In the genomic region with DNA sequence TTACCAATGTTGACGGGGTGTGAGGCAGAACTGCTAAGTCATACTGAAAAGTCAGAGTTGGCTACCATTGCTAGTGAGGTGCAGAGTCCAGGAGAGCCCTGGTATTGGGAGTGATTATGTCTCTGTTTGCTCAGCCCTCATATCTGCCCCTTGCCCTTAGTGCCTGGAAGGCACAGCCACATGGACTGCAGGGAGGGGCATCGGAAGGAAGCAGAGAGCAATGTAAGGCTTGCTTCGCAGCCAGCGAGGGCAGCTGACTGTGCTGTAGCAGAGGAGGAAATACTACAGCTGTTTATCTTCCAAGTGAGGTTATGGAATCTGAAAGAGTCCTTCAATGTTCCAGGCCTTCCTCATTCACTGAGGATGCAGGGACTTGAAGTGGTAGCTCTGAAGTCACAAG, we compare ENCODE assay signal across 17 mouse cellular contexts. TPM values are rescaled to one million over a fixed set of nuclear protein-coding genes. Genes with fewer than 3 reads are reported as not detected.
DNase-seq lines count a peak whose midpoint lies in the region; ATAC-seq and TF ChIP-seq lines count a peak whose summit lies in the region.
"Had no signal": no experiment of that assay in that cellular context is flagged by ENCODE, and none has a peak within 500 bp of the region (broad histone marks: within the 10 kb centered on the region; RNA-seq: fewer than 3 reads in every experiment).

No protein-coding gene starts in this region.

- no peak for TF ChIP-seq CTCF in heart, postnatal 0 days (IDR thresholded peaks at IDR 0.05; ENCODE audit: low read depth)
- no peak for TF ChIP-seq CTCF in liver, embryonic 14.5 days (IDR thresholded peaks at IDR 0.05; ENCODE audit: low read depth)

- H3K9me3 ChIP-seq in heart, postnatal 0 days (replicated peaks; ENCODE audit: control insufficient read depth, low read length): no peaks in the 10 kb centered on the region
- no peaks in the 10 kb centered on the region for H3K9me3 ChIP-seq in kidney, embryonic 15.5 days (replicated peaks)
- no peaks in the 10 kb centered on the region for H3K9me3 ChIP-seq in liver, embryonic 14.5 days (ENCODE audit: control insufficient read depth, low read length)
- no peaks in the 10 kb centered on the region for H3K9me3 ChIP-seq in midbrain, embryonic 14.5 days (ENCODE audit: control insufficient read depth, low read length)
- no peaks in the 10 kb centered on the region for H3K9me3 ChIP-seq in forebrain, embryonic 11.5 days (ENCODE audit: control insufficient read depth, low read length)
- H3K9me3 ChIP-seq: embryonic facial prominence, embryonic 15.5 days; hindbrain, embryonic 15.5 days; limb, embryonic 13.5 days; midbrain, embryonic 13.5 days; neural tube, embryonic 13.5 days had no signal

- H3K9ac ChIP-seq in heart, postnatal 0 days (replicated peaks; ENCODE audit: low read depth, low read length): no peak overlapping the region
- H3K9ac ChIP-seq in kidney, embryonic 15.5 days: no peak overlapping the region
- no peak overlapping the region for H3K9ac ChIP-seq in liver, embryonic 14.5 days (replicated peaks)
- H3K9ac ChIP-seq in midbrain, embryonic 14.5 days (replicated peaks; ENCODE audit: low read length): no peak overlapping the region
- no peak overlapping the region for H3K9ac ChIP-seq in forebrain, embryonic 11.5 days (ENCODE audit: low read length)
- H3K9ac ChIP-seq: embryonic facial prominence, embryonic 15.5 days; hindbrain, embryonic 15.5 days; limb, embryonic 13.5 days; midbrain, embryonic 13.5 days; neural tube, embryonic 13.5 days had no signal

- H3K4me1 ChIP-seq in heart, postnatal 0 days (ENCODE audit: control insufficient read depth, insufficient read depth): no peaks in the 10 kb centered on the region
- H3K4me1 ChIP-seq in kidney, embryonic 15.5 days: 0 out of 2 replicates have a peak, but pooled peaks cover 5% of the 10 kb centered on the region
- peaks cover 0 to 7% of the 10 kb centered on the region in 2 experiments; a peak in 1 of 4 replicates for H3K4me1 ChIP-seq in liver, embryonic 14.5 days (replicated peaks; ENCODE audit: control insufficient read depth in 2 of 2, insufficient read depth in 2 of 2, low read length in 1 of 2)
- no peaks in the 10 kb centered on the region for H3K4me1 ChIP-seq in midbrain, embryonic 14.5 days (ENCODE audit: control insufficient read depth, insufficient read depth, low read length)
- no peaks in the 10 kb centered on the region for H3K4me1 ChIP-seq in forebrain, embryonic 11.5 days (replicated peaks; ENCODE audit: control insufficient read depth, insufficient read depth, low read length)
- H3K4me1 ChIP-seq: embryonic facial prominence, embryonic 15.5 days; hindbrain, embryonic 15.5 days; limb, embryonic 13.5 days; midbrain, embryonic 13.5 days; neural tube, embryonic 13.5 days had no signal

- H3K36me3 ChIP-seq in heart, postnatal 0 days (replicated peaks; ENCODE audit: control insufficient read depth, insufficient read depth, low read length): peaks cover 49% of the 10 kb centered on the region
- peaks cover 77% of the 10 kb centered on the region for H3K36me3 ChIP-seq in kidney, embryonic 15.5 days
- H3K36me3 ChIP-seq in liver, embryonic 14.5 days (replicated peaks; ENCODE audit: control insufficient read depth, insufficient read depth, low read depth): no peaks in the 10 kb centered on the region; the same call in 1 of the 2 replicates
- H3K36me3 ChIP-seq in midbrain, embryonic 14.5 days (ENCODE audit: control insufficient read depth, insufficient read depth, low read length): peaks cover 47% of the 10 kb centered on the region
- no peaks in the 10 kb centered on the region; the same call in 1 of the 2 replicates for H3K36me3 ChIP-seq in forebrain, embryonic 11.5 days (ENCODE audit: control insufficient read depth, insufficient read depth, low read length)

- no peak for TF ChIP-seq EP300 in heart, postnatal 0 days (IDR thresholded peaks at IDR 0.05; ENCODE audit: low read depth)
- no peak for TF ChIP-seq EP300 in liver, embryonic 14.5 days (IDR thresholded peaks at IDR 0.05; ENCODE audit: low read depth)

- no peak overlapping the region for H3K4me2 ChIP-seq in heart, postnatal 0 days (ENCODE audit: low read depth, low read length)
- H3K4me2 ChIP-seq in kidney, embryonic 15.5 days: no peak overlapping the region
- H3K4me2 ChIP-seq in liver, embryonic 14.5 days (ENCODE audit: low read depth): no peak overlapping the region
- H3K4me2 ChIP-seq in midbrain, embryonic 14.5 days (ENCODE audit: low read length): no peak overlapping the region
- no peak overlapping the region for H3K4me2 ChIP-seq in forebrain, embryonic 11.5 days (ENCODE audit: low read depth, low read length, severe bottlenecking)
- H3K4me2 ChIP-seq: embryonic facial prominence, embryonic 15.5 days; hindbrain, embryonic 15.5 days; limb, embryonic 13.5 days; midbrain, embryonic 13.5 days; neural tube, embryonic 13.5 days had no signal

- 55% methylated on average over 4 of the region's 4 CpGs for WGBS in heart, postnatal 0 days
- 73% methylated on average over 4 of the region's 4 CpGs for WGBS in kidney, embryonic 15.5 days
- WGBS in liver, embryonic 14.5 days (ENCODE audit: insufficient replicate concordance): 66% methylated on average over 4 of the region's 4 CpGs
- 96% methylated on average over 4 of the region's 4 CpGs for WGBS in midbrain, embryonic 14.5 days
- 92% methylated on average over 4 of the region's 4 CpGs for WGBS in forebrain, embryonic 11.5 days

- intact Hi-C loops in heart, postnatal 25 days (cut with DNase I): no loop called here

- H3K4me3 ChIP-seq in heart, postnatal 0 days (ENCODE audit: low read depth, low read length): no peak overlapping the region
- H3K4me3 ChIP-seq in kidney, embryonic 15.5 days (replicated peaks): no peak overlapping the region
- no peak overlapping the region for H3K4me3 ChIP-seq in liver, embryonic 14.5 days (ENCODE audit: insufficient read depth in 1 of 2, low read depth in 2 of 2, low read length in 2 of 2)
- H3K4me3 ChIP-seq in midbrain, embryonic 14.5 days (replicated peaks; ENCODE audit: low read depth, low read length): no peak overlapping the region
- H3K4me3 ChIP-seq in forebrain, embryonic 11.5 days (ENCODE audit: low read depth, low read length): no peak overlapping the region
- H3K4me3 ChIP-seq: embryonic facial prominence, embryonic 15.5 days; hindbrain, embryonic 15.5 days; limb, embryonic 13.5 days; midbrain, embryonic 13.5 days; neural tube, embryonic 13.5 days had no signal

- peak overlapping the region; percentile 47; the same call in 1 of the 2 replicates for H3K27ac ChIP-seq in heart, postnatal 0 days (ENCODE audit: low read depth)
- H3K27ac ChIP-seq in kidney, embryonic 15.5 days: no peak overlapping the region
- no peak overlapping the region for H3K27ac ChIP-seq in liver, embryonic 14.5 days
- H3K27ac ChIP-seq in midbrain, embryonic 14.5 days (replicated peaks; ENCODE audit: low read depth, low read length): no peak overlapping the region
- H3K27ac ChIP-seq in forebrain, embryonic 11.5 days (ENCODE audit: low read depth, low read length): no peak overlapping the region
- H3K27ac ChIP-seq: embryonic facial prominence, embryonic 15.5 days; hindbrain, embryonic 15.5 days; limb, embryonic 13.5 days; midbrain, embryonic 13.5 days; neural tube, embryonic 13.5 days had no signal

- DNase-seq in heart, postnatal 0 days (ENCODE audit: low spot score): no peak
- no peak for DNase-seq in heart, postnatal 25 days (ENCODE audit: low spot score)
- peak in 1 of 3 experiments; percentile 17 for DNase-seq in liver, embryonic 14.5 days (ENCODE audit: low read depth in 3 of 3, low spot score in 3 of 3)
- DNase-seq in midbrain, embryonic 14.5 days: no peak
- DNase-seq in forebrain, embryonic 11.5 days (ENCODE audit: low spot score): no peak
- no peak for DNase-seq in testis, postnatal 10 days (ENCODE audit: low spot score)
- DNase-seq: cerebellum, postnatal 36 days; retina, postnatal 1 day had no signal

- no peaks in the 10 kb centered on the region for H3K27me3 ChIP-seq in heart, postnatal 0 days (ENCODE audit: control insufficient read depth, insufficient read depth, low read length)
- no peaks in the 10 kb centered on the region for H3K27me3 ChIP-seq in kidney, embryonic 15.5 days
- H3K27me3 ChIP-seq in liver, embryonic 14.5 days (ENCODE audit: control insufficient read depth, insufficient read depth, low read length): no peaks in the 10 kb centered on the region
- H3K27me3 ChIP-seq in midbrain, embryonic 14.5 days (ENCODE audit: control insufficient read depth, insufficient read depth, low read length): no peaks in the 10 kb centered on the region
- H3K27me3 ChIP-seq in forebrain, embryonic 11.5 days (ENCODE audit: control insufficient read depth, insufficient read depth, low read length): no peaks in the 10 kb centered on the region
- H3K27me3 ChIP-seq: embryonic facial prominence, embryonic 15.5 days; hindbrain, embryonic 15.5 days; limb, embryonic 13.5 days; midbrain, embryonic 13.5 days; neural tube, embryonic 13.5 days had no signal

- no peak for ATAC-seq in heart, postnatal 0 days (ENCODE audit: insufficient read depth, low read depth)
- ATAC-seq in erythroid progenitor cell, adult 5-6 weeks (replicated peaks; ENCODE audit: low FRiP score, poor library complexity, severe bottlenecking): 0 out of 2 replicates have a peak, but pooled peaks have one; percentile 25
- ATAC-seq in kidney, embryonic 15.5 days (replicated peaks; ENCODE audit: low FRiP score): 0 out of 2 replicates have a peak, but pooled peaks have one; percentile 9
- peak; percentile 69 for ATAC-seq in liver, embryonic 14.5 days (ENCODE audit: insufficient read depth)
- no peak for ATAC-seq in midbrain, embryonic 14.5 days (ENCODE audit: low FRiP score, low TSS enrichment)
- ATAC-seq in forebrain, embryonic 11.5 days (replicated peaks; ENCODE audit: low FRiP score): no peak
- ATAC-seq: midbrain, embryonic 13.5 days had no signal

RNA-seq across cellular contexts. Expression of gene Ccdc58, which starts 16.4 kb away (rescaled TPM):
- 20.9 and 28.4 TPM in 2 replicates for total RNA-seq in heart, postnatal 0 days (2014; rRNA removed; ENCODE audit: low replicate concordance)
- polyA plus RNA-seq in heart, postnatal 0 days (2015; fragmentation: Nextera tagmentation; extraction: Ambion mirVana): 79.2 and 82.6 TPM in 2 replicates
- 10 to 100 TPM; 30.7 to 35.8 TPM for total RNA-seq in heart, postnatal 25 days (2021)
- total RNA-seq in erythroid progenitor cell, adult 5-6 weeks (2015; ENCODE audit: low replicate concordance): 3.2 and 12.6 TPM in 2 replicates
- total RNA-seq in erythroid progenitor cell, adult 5-6 weeks (2017; ENCODE audit: low replicate concordance): 8.0 and 33.3 TPM in 2 replicates
- 79.3 and 91.9 TPM in 2 replicates for polyA plus RNA-seq in kidney, embryonic 15.5 days (2015; fragmentation: Nextera tagmentation; extraction: Ambion mirVana)
- polyA plus RNA-seq in liver, embryonic 14.5 days (2012; rRNA removed): 19.1 and 52.5 TPM in 2 replicates
- 44.0 and 46.0 TPM in 2 replicates for polyA plus RNA-seq in liver, embryonic 14.5 days (2014; fragmentation: Nextera tagmentation; extraction: Ambion mirVana)
- polyA plus RNA-seq in midbrain, embryonic 14.5 days (2014; fragmentation: Nextera tagmentation; extraction: Ambion mirVana): 27.7 and 29.7 TPM in 2 replicates
- 86.6 and 93.6 TPM in 2 replicates for polyA plus RNA-seq in forebrain, embryonic 11.5 days (2014; fragmentation: Nextera tagmentation; extraction: Ambion mirVana)

RNA-seq across cellular contexts. Expression of gene Fam162a, which starts 16.5 kb away (rescaled TPM):
- total RNA-seq in heart, postnatal 0 days (2014; rRNA removed; ENCODE audit: low replicate concordance): 126 and 370 TPM in 2 replicates
- polyA plus RNA-seq in heart, postnatal 0 days (2015; fragmentation: Nextera tagmentation; extraction: Ambion mirVana): 755 and 772 TPM in 2 replicates
- 100 to 1,000 TPM; 241 to 254 TPM for total RNA-seq in heart, postnatal 25 days (2021)
- 15.1 and 53.0 TPM in 2 replicates for total RNA-seq in erythroid progenitor cell, adult 5-6 weeks (2015; ENCODE audit: low replicate concordance)
- total RNA-seq in erythroid progenitor cell, adult 5-6 weeks (2017; ENCODE audit: low replicate concordance): 14.5 and 24.8 TPM in 2 replicates
- polyA plus RNA-seq in kidney, embryonic 15.5 days (2015; fragmentation: Nextera tagmentation; extraction: Ambion mirVana): 319 and 327 TPM in 2 replicates
- 35.8 and 76.4 TPM in 2 replicates for polyA plus RNA-seq in liver, embryonic 14.5 days (2012; rRNA removed)
- polyA plus RNA-seq in liver, embryonic 14.5 days (2014; fragmentation: Nextera tagmentation; extraction: Ambion mirVana): 187 and 221 TPM in 2 replicates
- 126 and 132 TPM in 2 replicates for polyA plus RNA-seq in midbrain, embryonic 14.5 days (2014; fragmentation: Nextera tagmentation; extraction: Ambion mirVana)
- polyA plus RNA-seq in forebrain, embryonic 11.5 days (2014; fragmentation: Nextera tagmentation; extraction: Ambion mirVana): 307 and 308 TPM in 2 replicates

RNA-seq across cellular contexts. Expression of gene Csta1, which starts 43.2 kb away (rescaled TPM):
- not detected in 2 replicates for total RNA-seq in heart, postnatal 0 days (2014; rRNA removed; ENCODE audit: low replicate concordance)
- polyA plus RNA-seq in heart, postnatal 0 days (2015; fragmentation: Nextera tagmentation; extraction: Ambion mirVana): not detected in 2 replicates
- not detected for total RNA-seq in heart, postnatal 25 days (2021)
- total RNA-seq in erythroid progenitor cell, adult 5-6 weeks (2015; ENCODE audit: low replicate concordance): not detected in 2 replicates
- not detected in 2 replicates for total RNA-seq in erythroid progenitor cell, adult 5-6 weeks (2017; ENCODE audit: low replicate concordance)
- 0.05 and 0.14 TPM in 2 replicates for polyA plus RNA-seq in kidney, embryonic 15.5 days (2015; fragmentation: Nextera tagmentation; extraction: Ambion mirVana)
- polyA plus RNA-seq in liver, embryonic 14.5 days (2012; rRNA removed): not detected in 2 replicates
- polyA plus RNA-seq in liver, embryonic 14.5 days (2014; fragmentation: Nextera tagmentation; extraction: Ambion mirVana): not detected in 2 replicates
- not detected in 2 replicates for polyA plus RNA-seq in midbrain, embryonic 14.5 days (2014; fragmentation: Nextera tagmentation; extraction: Ambion mirVana)
- polyA plus RNA-seq in forebrain, embryonic 11.5 days (2014; fragmentation: Nextera tagmentation; extraction: Ambion mirVana): not detected in 2 replicates
- total RNA-seq: gastrocnemius, postnatal 4 days; layer of hippocampus, postnatal 25 days had no signal
- polyA plus RNA-seq: midbrain, embryonic 13.5 days; neural tube, embryonic 13.5 days had no signal

RNA-seq across cellular contexts. Expression of gene Wdr5b, which starts 46.9 kb away (rescaled TPM):
- total RNA-seq in heart, postnatal 0 days (2014; rRNA removed; ENCODE audit: low replicate concordance): 5.4 and 7.8 TPM in 2 replicates
- polyA plus RNA-seq in heart, postnatal 0 days (2015; fragmentation: Nextera tagmentation; extraction: Ambion mirVana): 5.8 and 6.8 TPM in 2 replicates
- total RNA-seq in heart, postnatal 25 days (2021): 1 to 10 TPM; 2.6 to 2.9 TPM
- total RNA-seq in erythroid progenitor cell, adult 5-6 weeks (2015; ENCODE audit: low replicate concordance): 6.5 and 10.9 TPM in 2 replicates
- 4.5 and 5.1 TPM in 2 replicates for total RNA-seq in erythroid progenitor cell, adult 5-6 weeks (2017; ENCODE audit: low replicate concordance)
- 8.9 and 9.9 TPM in 2 replicates for polyA plus RNA-seq in kidney, embryonic 15.5 days (2015; fragmentation: Nextera tagmentation; extraction: Ambion mirVana)
- 1.6 and 2.3 TPM in 2 replicates for polyA plus RNA-seq in liver, embryonic 14.5 days (2012; rRNA removed)
- polyA plus RNA-seq in liver, embryonic 14.5 days (2014; fragmentation: Nextera tagmentation; extraction: Ambion mirVana): 2.8 and 2.9 TPM in 2 replicates
- polyA plus RNA-seq in midbrain, embryonic 14.5 days (2014; fragmentation: Nextera tagmentation; extraction: Ambion mirVana): 14.4 and 16.9 TPM in 2 replicates
- polyA plus RNA-seq in forebrain, embryonic 11.5 days (2014; fragmentation: Nextera tagmentation; extraction: Ambion mirVana): 11.6 and 12.5 TPM in 2 replicates

Comparison
In these comparisons a context has a peak if more than half of its experiments do, and no peak if none do; other contexts are left out.
1. ATAC-seq: peak in erythroid progenitor cell, adult 5-6 weeks (single experiment), kidney, embryonic 15.5 days (single experiment) and liver, embryonic 14.5 days (single experiment); none in heart, postnatal 0 days (single experiment), midbrain, embryonic 14.5 days (single experiment) and forebrain, embryonic 11.5 days (single experiment).